Mouse (Mus musculus) cortical plate, adult 2 months (tissue): ENCODE data around the gene Map7.

ENCODE experiments used
- CTCF ChIP-seq: fragments of 200-500 bp; IDR thresholded peaks from 2 replicates; pipeline ENCODE4 v1.5.1; 2011; ENCODE audit warnings: mild to moderate bottlenecking, control low read depth, low read length; ENCODE audit not compliant: insufficient read depth; ENCODE audit errors: extremely low read depth
- POLR2A ChIP-seq: fragments of 200-500 bp; IDR thresholded peaks from 2 replicates; pipeline ENCODE4 v1.6.1; 2011; ENCODE audit warnings: mild to moderate bottlenecking, low read length, control low read depth; ENCODE audit not compliant: insufficient read depth; ENCODE audit errors: extremely low read depth

GRCm38 (mm10) chr10:20178807-20179605, 30.7 kb downstream of the Map7 start:
- no peak for TF ChIP-seq CTCF
- no peak for TF ChIP-seq POLR2A
